Mouse (Mus musculus) testis, adult 2 months (tissue): ENCODE results near the gene Kcnab1. TPM values are rescaled to one million over a fixed set of nuclear protein-coding genes. Genes with fewer than 3 reads are reported as not detected.

Experiments used
- H3K27ac ChIP-seq: fragments of 200-500 bp; 2 replicates; pipeline ENCODE4 v1.5.1; 2012; ENCODE audit warnings: low read depth, low read length; ENCODE audit not compliant: control insufficient read depth, insufficient read depth
- H3K27me3 ChIP-seq: fragments of 200-500 bp; 2 replicates; pipeline ENCODE4 v1.6.1; 2012; ENCODE audit warnings: mild to moderate bottlenecking, low read length, moderate library complexity; ENCODE audit not compliant: control insufficient read depth, insufficient read depth
- H3K36me3 ChIP-seq: fragments of 200-500 bp; 2 replicates; pipeline ENCODE4 v1.6.1; 2012; ENCODE audit warnings: mild to moderate bottlenecking, low read length; ENCODE audit not compliant: control insufficient read depth, insufficient read depth
- H3K4me1 ChIP-seq: fragments of 200-500 bp; 2 replicates; pipeline ENCODE4 v1.6.1; 2012; ENCODE audit warnings: low read length; ENCODE audit not compliant: control insufficient read depth, insufficient read depth
- H3K4me3 ChIP-seq: fragments of 200-500 bp; 2 replicates; pipeline ENCODE4 v1.5.1; 2012; ENCODE audit warnings: low read depth, mild to moderate bottlenecking, low read length, moderate library complexity, mixed read lengths; ENCODE audit not compliant: control insufficient read depth
- CTCF ChIP-seq: fragments of 200-500 bp; IDR thresholded peaks from 2 replicates; pipeline ENCODE4 v1.5.1; 2012; ENCODE audit warnings: low read depth, mild to moderate bottlenecking, inconsistent platforms, low read length, moderate library complexity; ENCODE audit not compliant: control insufficient read depth, insufficient read depth, insufficient replicate concordance
- POLR2A ChIP-seq: fragments of 200-500 bp; IDR thresholded peaks from 2 replicates; pipeline ENCODE4 v1.6.1; 2012; ENCODE audit warnings: low read depth, mild to moderate bottlenecking, inconsistent platforms, low read length, moderate library complexity; ENCODE audit not compliant: control insufficient read depth
- polyA plus RNA-seq: library from polyadenylated mRNA; depleted of rRNA; stranded (reverse); fragments of >200 nt; gene quantifications from 2 replicates; pipeline ENCODE4 v1.2.3, GENCODE M21; 2012

Gene Kcnab1
- polyA plus RNA-seq, 1 experiment, result 2.5 TPM

DNA sequence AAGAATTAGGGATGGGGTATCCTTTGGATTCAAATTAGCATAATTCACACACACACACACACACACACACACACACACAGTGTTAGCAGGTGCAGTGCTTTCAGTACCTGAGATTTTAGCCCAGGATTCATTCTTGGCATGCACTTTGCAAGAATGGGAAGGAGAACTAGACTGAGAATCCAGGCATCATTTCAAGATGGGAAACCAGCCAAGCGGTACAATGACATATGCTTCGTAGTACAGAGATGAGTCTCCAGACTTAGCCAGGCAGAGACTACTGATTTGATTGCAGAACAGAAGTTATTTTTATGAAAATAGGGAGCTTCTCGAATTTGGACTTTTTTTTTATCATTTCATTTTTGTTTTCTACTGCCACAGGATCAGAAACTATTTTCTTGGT, 15.8 kb downstream of the Kcnab1 start:
- no peaks in the 10 kb centered on the region for H3K4me1 ChIP-seq
- H3K36me3 ChIP-seq, result no peaks in the 10 kb centered on the region
- no peak overlapping the region for H3K27ac ChIP-seq
- no peaks in the 10 kb centered on the region for H3K27me3 ChIP-seq
- no peak overlapping the region for H3K4me3 ChIP-seq
- TF ChIP-seq POLR2A (no peak), CTCF (no peak)

DNA sequence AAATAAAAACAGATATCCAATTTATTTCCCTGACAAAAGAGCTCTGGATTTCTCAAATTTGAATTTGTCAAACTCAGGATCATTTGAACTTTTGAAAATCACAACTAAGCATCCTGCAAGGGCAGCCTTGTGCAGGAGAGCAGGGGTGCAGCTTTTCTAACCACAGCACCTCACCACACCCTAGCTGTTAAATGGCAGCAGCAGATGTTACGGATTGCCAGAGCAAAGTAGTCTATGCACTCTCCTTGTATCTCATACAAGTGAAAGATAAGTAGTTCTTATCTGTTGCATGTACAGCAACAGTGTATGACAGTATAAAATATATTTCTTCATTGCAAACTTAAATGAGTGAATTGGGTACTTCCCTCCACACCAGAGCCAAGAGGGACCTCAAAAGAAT, 20.4 kb downstream of the Kcnab1 start:
- H3K27me3 ChIP-seq, result no peaks in the 10 kb centered on the region

DNA sequence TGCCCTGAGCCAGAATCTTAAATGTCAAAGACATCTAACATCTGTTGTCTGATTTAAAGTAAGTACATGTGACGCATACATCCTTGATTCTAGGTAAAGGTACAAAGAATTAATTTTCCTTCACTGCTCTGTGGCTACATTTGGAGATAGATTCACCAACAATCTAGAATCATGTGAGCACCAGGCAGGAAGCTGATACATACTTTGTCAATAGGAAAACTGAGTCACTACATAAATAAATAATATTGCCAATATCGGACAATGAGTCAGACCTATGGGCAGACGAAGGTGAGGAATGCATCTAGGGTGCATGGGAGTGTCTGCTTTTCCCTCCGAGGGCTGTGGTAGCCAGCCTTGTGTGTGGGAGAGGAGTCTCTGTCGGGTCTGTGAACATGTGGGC, 25.7 kb downstream of the Kcnab1 start:
- H3K27me3 ChIP-seq, result no peaks in the 10 kb centered on the region
- no peak overlapping the region for H3K4me3 ChIP-seq
- TF ChIP-seq CTCF, result no peak
- no peak for TF ChIP-seq POLR2A
- H3K27ac ChIP-seq, result no peak overlapping the region
- no peaks in the 10 kb centered on the region for H3K36me3 ChIP-seq
- H3K4me1 ChIP-seq, result no peaks in the 10 kb centered on the region

More for the DNA sequence above, 20.4 kb downstream of the Kcnab1 start:
- Histone ChIP-seq H3K4me3 (no peak overlapping the region), H3K4me1 (no peaks in the 10 kb centered on the region), H3K27ac (no peak overlapping the region), H3K36me3 (no peaks in the 10 kb centered on the region)
- no peak for TF ChIP-seq POLR2A
- no peak for TF ChIP-seq CTCF

- Histone ChIP-seq H3K27me3 (no peaks in the 10 kb centered on the region), H3K27ac (no peak overlapping the region), H3K4me3 (no peak overlapping the region), H3K4me1 (no peaks in the 10 kb centered on the region), H3K36me3 (no peaks in the 10 kb centered on the region)
- TF ChIP-seq POLR2A, result no peak
- TF ChIP-seq CTCF, result no peak
These were observed 27.7 kb downstream of the Kcnab1 start for GRCm38 (mm10) chr3:65136897-65137296.

DNA sequence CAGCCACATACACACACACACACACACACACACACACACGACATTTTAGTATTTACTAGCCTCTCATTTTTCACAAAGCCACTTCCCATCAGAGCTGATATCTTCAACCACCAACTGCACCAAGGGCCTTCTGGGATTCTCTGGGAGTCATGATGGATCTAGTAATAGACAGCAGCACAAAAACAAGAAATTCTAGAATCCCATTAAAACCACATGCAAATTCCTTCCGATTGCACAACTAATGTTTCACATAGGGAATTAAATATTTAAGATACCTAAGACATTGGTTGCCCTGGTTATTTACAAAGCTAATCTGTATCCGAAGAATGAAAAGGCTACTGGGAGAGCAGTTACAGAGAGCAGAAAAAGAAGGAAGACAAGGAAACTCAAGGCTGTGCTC, 29.6 kb downstream of the Kcnab1 start:
- no peak for TF ChIP-seq CTCF
- Histone ChIP-seq H3K4me1 (no peaks in the 10 kb centered on the region), H3K4me3 (no peak overlapping the region), H3K36me3 (no peaks in the 10 kb centered on the region), H3K27me3 (no peaks in the 10 kb centered on the region), H3K27ac (no peak overlapping the region)

DNA sequence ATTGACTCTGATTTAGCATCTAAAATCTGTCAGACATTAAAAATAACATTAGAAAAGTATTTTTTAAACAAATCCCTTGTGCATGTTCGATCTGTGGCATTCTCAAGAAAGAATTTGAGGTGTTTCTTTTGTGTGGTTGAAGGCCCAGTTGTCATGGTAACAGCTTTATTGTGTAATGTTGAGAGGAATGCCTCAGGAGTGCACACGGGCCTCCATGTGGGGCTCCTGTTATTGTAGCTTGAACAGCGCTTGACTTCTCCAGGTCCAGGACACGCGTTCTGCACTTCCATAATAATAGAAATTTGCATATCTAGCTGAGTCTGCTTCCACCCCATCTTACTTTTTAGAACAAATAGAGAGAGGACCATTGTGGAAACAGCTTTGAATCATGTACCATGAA, 36.0 kb downstream of the Kcnab1 start:
- Histone ChIP-seq H3K36me3 (no peaks in the 10 kb centered on the region), H3K27ac (no peak overlapping the region), H3K27me3 (no peaks in the 10 kb centered on the region), H3K4me3 (no peak overlapping the region), H3K4me1 (no peaks in the 10 kb centered on the region)
- TF ChIP-seq POLR2A (no peak), CTCF (no peak)

DNA sequence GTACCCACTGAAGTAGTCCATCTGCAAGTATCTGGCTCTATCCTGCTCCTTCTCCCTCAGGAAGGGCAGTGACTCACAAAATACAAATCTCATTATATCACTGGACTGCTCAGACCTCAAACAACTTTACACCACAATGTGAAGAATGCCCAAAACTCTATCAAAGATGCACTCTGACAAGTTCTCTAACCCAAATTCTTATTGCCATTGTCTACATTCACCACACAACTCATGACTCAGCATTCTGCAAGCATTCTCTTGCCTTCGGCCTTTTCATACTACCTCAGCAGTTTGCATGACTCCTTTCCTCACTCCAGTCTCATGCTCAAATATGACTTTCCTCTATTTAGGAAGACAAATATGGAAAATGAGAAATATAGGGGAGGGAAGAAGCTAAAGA, 42.6 kb downstream of the Kcnab1 start:
- H3K4me1 ChIP-seq, result no peaks in the 10 kb centered on the region
- no peak for TF ChIP-seq POLR2A
- no peak for TF ChIP-seq CTCF
- no peaks in the 10 kb centered on the region for H3K27me3 ChIP-seq
- no peaks in the 10 kb centered on the region for H3K36me3 ChIP-seq
- no peak overlapping the region for H3K27ac ChIP-seq
- H3K4me3 ChIP-seq, result no peak overlapping the region

DNA sequence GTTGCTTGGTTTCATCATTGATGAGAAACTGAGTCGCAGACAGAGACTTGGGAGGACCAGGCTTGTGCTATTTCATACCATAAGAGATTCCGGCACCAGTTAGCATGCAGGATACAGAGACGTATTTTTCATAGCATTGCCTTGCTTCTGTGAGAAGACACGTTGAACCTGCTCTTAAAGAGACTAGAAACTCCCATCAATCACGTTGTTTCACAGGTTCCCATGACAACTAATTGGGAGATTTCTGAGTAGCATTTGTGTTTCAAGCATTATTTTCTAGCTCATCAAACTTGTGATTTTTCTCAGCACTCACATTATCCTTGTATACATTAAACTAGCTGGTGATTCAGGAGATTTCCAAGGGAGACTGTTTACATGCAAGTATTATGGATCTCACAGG, 63.8 kb downstream of the Kcnab1 start:
- H3K4me3 ChIP-seq, result no peak overlapping the region
- H3K27me3 ChIP-seq, result no peaks in the 10 kb centered on the region
- H3K27ac ChIP-seq, result no peak overlapping the region
- no peaks in the 10 kb centered on the region for H3K36me3 ChIP-seq
- TF ChIP-seq CTCF (no peak), POLR2A (no peak)
- no peaks in the 10 kb centered on the region for H3K4me1 ChIP-seq
